Mouse (Mus musculus) MEL (cell line): ENCODE data around the gene Herc2.

Experiments
- CHD2 ChIP-seq: IDR thresholded peaks from 2 replicates; pipeline ENCODE4 v1.6.1; 2011; ENCODE audit warnings: low read length, improper control_type of control experiment
- JUND ChIP-seq: IDR thresholded peaks from 2 replicates; pipeline ENCODE4 v1.6.1; 2011; ENCODE audit warnings: low read depth, mild to moderate bottlenecking, improper control_type of control experiment, low read length
- KAT2A ChIP-seq: conservative IDR thresholded peaks from 2 replicates; pipeline ENCODE4 v1.6.1; 2012; ENCODE audit warnings: low read depth, low read length, improper control_type of control experiment, inconsistent platforms
- NELFE ChIP-seq: IDR thresholded peaks from 2 replicates; pipeline ENCODE4 v1.6.1; 2011; ENCODE audit warnings: low read depth, low read length, improper control_type of control experiment

DNA sequence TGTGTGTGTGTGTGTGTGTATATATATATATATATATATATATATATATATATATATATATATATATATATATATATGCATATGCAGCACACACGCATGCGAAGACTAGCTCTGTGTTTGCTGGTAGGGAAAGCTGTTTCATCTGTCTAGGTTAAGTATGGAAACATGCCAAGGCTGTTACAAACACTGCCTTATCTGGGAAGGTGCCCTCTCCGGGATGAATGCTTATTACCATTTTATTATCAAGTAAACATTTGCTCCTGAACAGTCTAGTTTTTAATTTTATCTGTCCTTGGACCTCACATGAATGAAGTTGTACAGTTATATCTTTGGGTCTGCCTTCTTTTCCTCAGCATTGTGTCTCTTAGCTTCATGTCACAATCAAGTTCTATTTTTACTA is 79.6 kb downstream of the Herc2 start:
- TF ChIP-seq JUND, result no peak
- no peak for TF ChIP-seq CHD2
- TF ChIP-seq KAT2A, result no peak
- TF ChIP-seq NELFE, result no peak
